Mouse (Mus musculus) spleen, adult 2 months (tissue): ENCODE measurements around the gene Tubb4b. TPM values are rescaled to one million over a fixed set of nuclear protein-coding genes. Genes with fewer than 3 reads are reported as not detected.

Experiments
- DNase-seq, 2 experiments: peaks; one replicate each; pipeline versions ENCODE4 v3.0.0 to v3.0.0-alpha.2; 2012 to 2021; ENCODE audit warnings: low spot score in 2 of 2, low read depth in 1 of 2
- H3K27ac ChIP-seq: fragments of 200-500 bp; 2 replicates; pipeline ENCODE4 v1.5.1; 2012; ENCODE audit warnings: low read length, inconsistent platforms; ENCODE audit not compliant: insufficient read depth
- H3K27me3 ChIP-seq: fragments of 200-500 bp; 2 replicates; pipeline ENCODE4 v1.6.1; 2012; ENCODE audit warnings: mild to moderate bottlenecking, moderate library complexity, low read length, inconsistent platforms; ENCODE audit not compliant: control insufficient read depth, insufficient read depth
- H3K36me3 ChIP-seq: fragments of 200-500 bp; 2 replicates; pipeline ENCODE4 v1.6.1; 2012; ENCODE audit warnings: mild to moderate bottlenecking, low read length, inconsistent platforms; ENCODE audit not compliant: control insufficient read depth, insufficient read depth
- H3K4me1 ChIP-seq: fragments of 200-500 bp; 2 replicates; pipeline ENCODE4 v1.6.1; 2011; ENCODE audit warnings: inconsistent platforms; ENCODE audit not compliant: control insufficient read depth, insufficient read depth, insufficient read length
- H3K4me3 ChIP-seq: fragments of 200-500 bp; 2 replicates; pipeline ENCODE4 v1.5.1; 2011; ENCODE audit warnings: mild to moderate bottlenecking, inconsistent platforms; ENCODE audit not compliant: insufficient read depth, insufficient read length; ENCODE audit errors: extremely low read depth
- CTCF ChIP-seq: fragments of 200-500 bp; IDR thresholded peaks from 2 replicates; pipeline ENCODE4 v1.5.1; 2011; ENCODE audit warnings: mild to moderate bottlenecking, inconsistent platforms; ENCODE audit not compliant: insufficient read depth, insufficient read length, insufficient replicate concordance; ENCODE audit errors: extremely low read depth
- POLR2A ChIP-seq: fragments of 200-500 bp; IDR thresholded peaks from 2 replicates; pipeline ENCODE4 v1.6.1; 2011; ENCODE audit warnings: low read depth, low read length, inconsistent platforms
- WGBS: fragments of 180-500 bp; shearing (Covaris S2); methylation state at CpG from one replicate; pipeline ENCODE4 v1.1.7; 2018; 5-methylcytosine and 5-hydroxymethylcytosine counted together
- polyA plus RNA-seq: library from polyadenylated mRNA; depleted of rRNA; stranded (reverse); fragments of >200 nt; gene quantifications from 2 replicates; pipeline ENCODE4 v1.2.3, GENCODE M21; 2012

The Tubb4b gene
- polyA plus RNA-seq, 1 experiment = 222 TPM

GRCm38 (mm10) chr2:25226864-25227263 is 2.4 kb upstream of the Tubb4b start:
- no peak for TF ChIP-seq CTCF
- TF ChIP-seq POLR2A = no peak
- Histone ChIP-seq H3K27ac (no peak overlapping the region), H3K36me3 (peaks cover 1% of the 10 kb centered on the region; the same call in 1 of the 2 replicates), H3K4me3 (no peak overlapping the region), H3K27me3 (no peaks in the 10 kb centered on the region), H3K4me1 (peaks cover 8% of the 10 kb centered on the region; the same call in 1 of the 2 replicates)
- DNase-seq = no peak
- 87% methylated on average over 5 of the region's 5 CpGs for whole genome bisulfite sequencing

- DNase-seq = no peak
- Histone ChIP-seq H3K27me3 (no peaks in the 10 kb centered on the region), H3K4me1 (peaks cover 8% of the 10 kb centered on the region; the same call in 1 of the 2 replicates), H3K36me3 (peaks cover 3% of the 10 kb centered on the region; the same call in 1 of the 2 replicates), H3K4me3 (no peak overlapping the region), H3K27ac (peak overlapping the region; percentile 57; the same call in 1 of the 2 replicates)
- no peak for TF ChIP-seq CTCF
- no peak for TF ChIP-seq POLR2A
- WGBS = 91% methylated on average over 8 of the region's 8 CpGs
Measured at GRCm38 (mm10) chr2:25225811-25226379, 1.4 kb upstream of the Tubb4b start.

GRCm38 (mm10) chr2:25224766-25225752 is 557 bp upstream of the Tubb4b start:
- Histone ChIP-seq H3K27ac (peak overlapping the region; percentile 92), H3K27me3 (no peaks in the 10 kb centered on the region), H3K4me1 (peaks cover 8% of the 10 kb centered on the region; the same call in 1 of the 2 replicates), H3K4me3 (peak overlapping the region; percentile 66), H3K36me3 (peaks cover 3% of the 10 kb centered on the region; the same call in 1 of the 2 replicates)
- peak; percentile 96 to 99 for DNase-seq
- no peak for TF ChIP-seq CTCF
- TF ChIP-seq POLR2A = peak; percentile 60; the same call in 1 of the 2 replicates
- WGBS = 2% methylated on average over 41 of the region's 41 CpGs

- H3K4me1 ChIP-seq = peaks cover 7% of the 10 kb centered on the region; the same call in 1 of the 2 replicates
- 2% methylated on average over 51 of the region's 53 CpGs for WGBS
- H3K27ac ChIP-seq = peak overlapping the region; percentile 97
- peak in 1 of 2 experiments; percentile 83 for DNase-seq
- peaks cover 3% of the 10 kb centered on the region; the same call in 1 of the 2 replicates for H3K36me3 ChIP-seq
- TF ChIP-seq POLR2A (no peak), CTCF (no peak)
- H3K27me3 ChIP-seq = no peaks in the 10 kb centered on the region
- peak overlapping the region; percentile 93 for H3K4me3 ChIP-seq
Measured at GRCm38 (mm10) chr2:25223681-25224491, 616 bp downstream of the Tubb4b start.

GRCm38 (mm10) chr2:25221331-25221772 is 3.1 kb downstream of the Tubb4b start:
- Histone ChIP-seq H3K27me3 (no peaks in the 10 kb centered on the region), H3K4me3 (no peak overlapping the region), H3K36me3 (peaks cover 3% of the 10 kb centered on the region; the same call in 1 of the 2 replicates), H3K4me1 (peaks cover 5% of the 10 kb centered on the region; the same call in 1 of the 2 replicates), H3K27ac (no peak overlapping the region)
- no peak for TF ChIP-seq CTCF
- 87% methylated on average over 5 of the region's 5 CpGs for WGBS
- DNase-seq = no peak

- peaks cover 3% of the 10 kb centered on the region; the same call in 1 of the 2 replicates for H3K36me3 ChIP-seq
- no peak within 1 kb of the TSS for H3K27ac ChIP-seq
- H3K4me3 ChIP-seq = no peak within 1 kb of the TSS
- peaks cover 1% of the 10 kb centered on the region; the same call in 1 of the 2 replicates for H3K4me1 ChIP-seq
- no peak for TF ChIP-seq POLR2A
- DNase-seq = no peak
- H3K27me3 ChIP-seq = no peaks in the 10 kb centered on the region
Measured at GRCm38 (mm10) chr2:25218445-25218844, 6.1 kb downstream of the Tubb4b start, which contains the start of gene Fam166a. Gene Fam166a, plus strand, starts transcription at chr2:25218745.
